Mouse (Mus musculus): ENCODE measurements around the gene Gm21750. TPM values are rescaled to one million over a fixed set of nuclear protein-coding genes. Genes with fewer than 3 reads are reported as not detected.
"Not testable (repeated sequence)": the region's sequence is repeated elsewhere in the genome, so short reads cannot be mapped to it uniquely, and the experiment has no call there.

The Gm21750 gene
- polyA plus RNA-seq (2012; fragmentation: generic; extraction: Trizol) = not detected

- H3K79me2 ChIP-seq (ENCODE audit: control insufficient read depth, insufficient read depth); H3ac ChIP-seq (ENCODE audit: control insufficient read depth, insufficient read length); H3K4me2 ChIP-seq (ENCODE audit: low read depth); H3K4me3 ChIP-seq; H3K27me3 ChIP-seq (ENCODE audit: control insufficient read depth, insufficient read depth, insufficient read length); H3K36me3 ChIP-seq (ENCODE audit: control insufficient read depth, insufficient read depth): not testable (repeated sequence)
Observed at GRCm38 (mm10) chr14:73660925-73661324, at the start of gene Gm21750. Gene Gm21750, plus strand, starts transcription at chr14:73661225.

- H3K4me3 ChIP-seq; H3K27me3 ChIP-seq (ENCODE audit: control insufficient read depth, insufficient read depth, insufficient read length); H3K36me3 ChIP-seq (ENCODE audit: control insufficient read depth, insufficient read depth); H3K4me2 ChIP-seq (ENCODE audit: low read depth); H3ac ChIP-seq (ENCODE audit: control insufficient read depth, insufficient read length); H3K79me2 ChIP-seq (ENCODE audit: control insufficient read depth, insufficient read depth): not testable (repeated sequence)
Observed at GRCm38 (mm10) chr14:73614961-73615360, 46.1 kb upstream of the Gm21750 start.

- H3K36me3 ChIP-seq (ENCODE audit: control insufficient read depth, insufficient read depth) = no peaks in the 10 kb centered on the region
- no peaks in the 10 kb centered on the region for H3K27me3 ChIP-seq (ENCODE audit: control insufficient read depth, insufficient read depth, insufficient read length)
- H3K4me3 ChIP-seq = no peak overlapping the region
- no peak for TF ChIP-seq MYOG (IDR thresholded peaks at IDR 0.05; ENCODE audit: control insufficient read depth in 1 of 3, insufficient read depth in 1 of 3, insufficient read length in 2 of 3, low read depth in 2 of 3)
- no peak for TF ChIP-seq E2F4 (IDR thresholded peaks at IDR 0.05; ENCODE audit: insufficient read depth)
- no peak for TF ChIP-seq MYOD1 (IDR thresholded peaks at IDR 0.05; ENCODE audit: control insufficient read depth in 1 of 3, insufficient read length in 2 of 3, low read depth in 2 of 3)
- TF ChIP-seq TCF12 (IDR thresholded peaks at IDR 0.05; ENCODE audit: insufficient read depth, poor library complexity, severe bottlenecking) = no peak
- no peak for TF ChIP-seq POLR2A (IDR thresholded peaks at IDR 0.05; ENCODE audit: insufficient read length, low read depth)
- no peak overlapping the region for H3ac ChIP-seq (ENCODE audit: control insufficient read depth, insufficient read length)
- H3K79me2 ChIP-seq (ENCODE audit: control insufficient read depth, insufficient read depth) = no peaks in the 10 kb centered on the region
- no peak overlapping the region for H3K4me2 ChIP-seq (ENCODE audit: low read depth)
Observed at GRCm38 (mm10) chr14:73620880-73621279, 40.1 kb upstream of the Gm21750 start.

DNA sequence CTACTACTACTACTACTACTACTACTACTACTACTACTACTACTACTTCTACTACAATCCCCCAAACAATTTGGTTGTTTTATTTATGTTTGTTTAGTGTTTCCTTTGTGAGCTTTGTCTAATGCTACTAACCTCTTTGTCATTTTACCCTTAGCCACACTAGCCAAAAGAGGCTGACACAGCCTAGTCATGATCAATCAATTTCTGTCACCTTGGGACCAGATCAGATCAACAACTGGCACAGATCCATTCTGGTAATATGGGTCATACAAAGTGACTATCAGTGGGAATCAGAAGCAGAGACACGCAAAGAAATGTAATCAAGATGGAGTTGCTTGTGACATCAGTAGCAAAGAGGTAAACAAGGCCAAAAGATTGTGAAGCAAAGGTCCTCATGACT lies 38.0 kb upstream of the Gm21750 start:
- Histone ChIP-seq H3ac (ENCODE audit: control insufficient read depth, insufficient read length) (no peak overlapping the region), H3K4me2 (ENCODE audit: low read depth) (no peak overlapping the region), H3K4me3 (no peak overlapping the region), H3K27me3 (ENCODE audit: control insufficient read depth, insufficient read depth, insufficient read length) (no peaks in the 10 kb centered on the region), H3K79me2 (ENCODE audit: control insufficient read depth, insufficient read depth) (no peaks in the 10 kb centered on the region), H3K36me3 (ENCODE audit: control insufficient read depth, insufficient read depth) (no peaks in the 10 kb centered on the region)
- TF ChIP-seq USF1 (IDR thresholded peaks at IDR 0.05; ENCODE audit: low read depth) = no peak
- no peak for TF ChIP-seq MAX (IDR thresholded peaks at IDR 0.05; ENCODE audit: low read depth)
- no peak for TF ChIP-seq MYOG (IDR thresholded peaks at IDR 0.05; ENCODE audit: control insufficient read depth in 1 of 3, insufficient read depth in 1 of 3, insufficient read length in 2 of 3, low read depth in 2 of 3)
- no peak for TF ChIP-seq MYOD1 (IDR thresholded peaks at IDR 0.05; ENCODE audit: control insufficient read depth in 1 of 3, insufficient read length in 2 of 3, low read depth in 2 of 3)
- no peak for TF ChIP-seq E2F4 (IDR thresholded peaks at IDR 0.05; ENCODE audit: insufficient read depth)
- TF ChIP-seq CEBPB (IDR thresholded peaks at IDR 0.05; ENCODE audit: insufficient read depth, poor library complexity, severe bottlenecking) = no peak
- TF ChIP-seq REST (IDR thresholded peaks at IDR 0.05; ENCODE audit: insufficient read depth, insufficient read length) = no peak
- TF ChIP-seq SRF (IDR thresholded peaks at IDR 0.05; ENCODE audit: control insufficient read depth, insufficient read length, low read depth) = no peak
- no peak for TF ChIP-seq POLR2AphosphoS2 (IDR thresholded peaks at IDR 0.05; ENCODE audit: insufficient read length, low read depth)
- TF ChIP-seq POLR2A (IDR thresholded peaks at IDR 0.05; ENCODE audit: insufficient read length, low read depth) = no peak
- TF ChIP-seq TCF12 (IDR thresholded peaks at IDR 0.05; ENCODE audit: insufficient read depth, poor library complexity, severe bottlenecking) = no peak
- TF ChIP-seq TCF3 (IDR thresholded peaks at IDR 0.05; ENCODE audit: insufficient read length, low read depth) = no peak

DNA sequence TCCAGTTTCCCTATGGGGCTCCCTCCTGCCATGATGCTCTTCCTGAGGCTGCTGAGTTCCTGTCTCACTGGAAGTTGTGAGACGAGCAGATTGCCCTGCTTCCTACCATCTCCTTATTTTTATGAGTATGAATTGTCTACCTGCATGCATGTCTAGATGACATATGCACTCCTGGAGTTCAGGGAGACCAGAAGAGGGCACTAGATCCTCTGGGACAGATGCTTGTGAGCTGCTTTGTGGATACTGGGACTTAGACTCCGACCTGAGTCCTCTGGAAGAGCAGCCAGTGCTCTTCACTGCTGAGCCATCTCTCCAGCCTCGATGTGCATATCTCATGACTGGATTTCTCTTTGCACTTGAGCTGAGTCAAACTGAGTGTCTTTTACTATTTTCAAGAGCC lies 35.6 kb upstream of the Gm21750 start:
- Histone ChIP-seq H3ac (ENCODE audit: control insufficient read depth, insufficient read length) (no peak overlapping the region), H3K4me3 (no peak overlapping the region), H3K27me3 (ENCODE audit: control insufficient read depth, insufficient read depth, insufficient read length) (no peaks in the 10 kb centered on the region), H3K79me2 (ENCODE audit: control insufficient read depth, insufficient read depth) (no peaks in the 10 kb centered on the region), H3K36me3 (ENCODE audit: control insufficient read depth, insufficient read depth) (no peaks in the 10 kb centered on the region), H3K4me2 (ENCODE audit: low read depth) (no peak overlapping the region)
- no peak for TF ChIP-seq USF1 (IDR thresholded peaks at IDR 0.05; ENCODE audit: low read depth)
- no peak for TF ChIP-seq MYOD1 (IDR thresholded peaks at IDR 0.05; ENCODE audit: control insufficient read depth in 1 of 3, insufficient read length in 2 of 3, low read depth in 2 of 3)
- no peak for TF ChIP-seq SRF (IDR thresholded peaks at IDR 0.05; ENCODE audit: control insufficient read depth, insufficient read length, low read depth)
- TF ChIP-seq MYOG (IDR thresholded peaks at IDR 0.05; ENCODE audit: control insufficient read depth in 1 of 3, insufficient read depth in 1 of 3, insufficient read length in 2 of 3, low read depth in 2 of 3) = no peak
- no peak for TF ChIP-seq TCF3 (IDR thresholded peaks at IDR 0.05; ENCODE audit: insufficient read length, low read depth)
- TF ChIP-seq TCF12 (IDR thresholded peaks at IDR 0.05; ENCODE audit: insufficient read depth, poor library complexity, severe bottlenecking) = no peak
- TF ChIP-seq E2F4 (IDR thresholded peaks at IDR 0.05; ENCODE audit: insufficient read depth) = no peak
- no peak for TF ChIP-seq REST (IDR thresholded peaks at IDR 0.05; ENCODE audit: insufficient read depth, insufficient read length)
- no peak for TF ChIP-seq MAX (IDR thresholded peaks at IDR 0.05; ENCODE audit: low read depth)
- TF ChIP-seq CEBPB (IDR thresholded peaks at IDR 0.05; ENCODE audit: insufficient read depth, poor library complexity, severe bottlenecking) = no peak
- no peak for TF ChIP-seq POLR2AphosphoS2 (IDR thresholded peaks at IDR 0.05; ENCODE audit: insufficient read length, low read depth)
- no peak for TF ChIP-seq POLR2A (IDR thresholded peaks at IDR 0.05; ENCODE audit: insufficient read length, low read depth)

- no peak overlapping the region for H3K4me2 ChIP-seq (ENCODE audit: low read depth)
- no peak for TF ChIP-seq POLR2AphosphoS2 (IDR thresholded peaks at IDR 0.05; ENCODE audit: insufficient read length, low read depth)
- TF ChIP-seq SRF (IDR thresholded peaks at IDR 0.05; ENCODE audit: control insufficient read depth, insufficient read length, low read depth) = no peak
- TF ChIP-seq USF1 (IDR thresholded peaks at IDR 0.05; ENCODE audit: low read depth) = no peak
- TF ChIP-seq POLR2A (IDR thresholded peaks at IDR 0.05; ENCODE audit: insufficient read length, low read depth) = no peak
- no peak for TF ChIP-seq MAX (IDR thresholded peaks at IDR 0.05; ENCODE audit: low read depth)
- TF ChIP-seq E2F4 (IDR thresholded peaks at IDR 0.05; ENCODE audit: insufficient read depth) = no peak
- no peak for TF ChIP-seq TCF3 (IDR thresholded peaks at IDR 0.05; ENCODE audit: insufficient read length, low read depth)
- no peaks in the 10 kb centered on the region for H3K79me2 ChIP-seq (ENCODE audit: control insufficient read depth, insufficient read depth)
- no peak overlapping the region for H3ac ChIP-seq (ENCODE audit: control insufficient read depth, insufficient read length)
- H3K36me3 ChIP-seq (ENCODE audit: control insufficient read depth, insufficient read depth) = no peaks in the 10 kb centered on the region
- no peaks in the 10 kb centered on the region for H3K27me3 ChIP-seq (ENCODE audit: control insufficient read depth, insufficient read depth, insufficient read length)
- H3K4me3 ChIP-seq = no peak overlapping the region
Observed at GRCm38 (mm10) chr14:73631511-73631910, 29.5 kb upstream of the Gm21750 start.

Measured in myocyte (in vitro differentiated cells).